Mouse (Mus musculus): ENCODE data around the gene Slc7a4. TPM values are rescaled to one million over a fixed set of nuclear protein-coding genes. Genes with fewer than 3 reads are reported as not detected.
"Not testable (repeated sequence)": the region's sequence is repeated elsewhere in the genome, so short reads cannot be mapped to it uniquely, and the experiment has no call there.

Gene Slc7a4
- total RNA-seq (2021) = 1 to 10 TPM; 1.4 to 2.3 TPM

- intact Hi-C loops (cut with DNase I) = no loop called here
- no peak for DNase-seq (ENCODE audit: low spot score)
Measured at GRCm38 (mm10) chr16:17583064-17583463, at the start of gene Slc7a4. TSS of gene Slc7a4 (minus strand) at chr16:17583214.

- intact Hi-C loops (cut with DNase I) = no loop called here
- DNase-seq (ENCODE audit: low spot score) = no peak
Measured at GRCm38 (mm10) chr16:17632580-17632979, 49.6 kb upstream of the Slc7a4 start.

GRCm38 (mm10) chr16:17626269-17626555 is 43.2 kb upstream of the Slc7a4 start:
- no peak for DNase-seq (ENCODE audit: low spot score)
- intact Hi-C loops (cut with DNase I) = no loop called here

- DNase-seq (ENCODE audit: low spot score) = no peak
- intact Hi-C loops (cut with DNase I) = no loop called here
Measured at GRCm38 (mm10) chr16:17625488-17626268, 42.7 kb upstream of the Slc7a4 start.

- intact Hi-C loops (cut with DNase I) = no loop called here
- no peak for DNase-seq (ENCODE audit: low spot score)
Measured at GRCm38 (mm10) chr16:17621936-17622335, 38.9 kb upstream of the Slc7a4 start.

GRCm38 (mm10) chr16:17619198-17620105 is 36.4 kb upstream of the Slc7a4 start, which contains the start of gene Smpd4:
TSS of gene Smpd4 (plus strand) at chr16:17619354.
- intact Hi-C loops (cut with DNase I) = no loop called here
- peak; percentile 63 for DNase-seq (ENCODE audit: low spot score)

- DNase-seq (ENCODE audit: low spot score) = no peak
- intact Hi-C loops (cut with DNase I) = no loop called here
Measured at GRCm38 (mm10) chr16:17617922-17618565, 35.0 kb upstream of the Slc7a4 start.

- DNase-seq (ENCODE audit: low spot score) = no peak
- intact Hi-C loops (cut with DNase I) = no loop called here
Measured at GRCm38 (mm10) chr16:17616212-17616611, 33.2 kb upstream of the Slc7a4 start.

GRCm38 (mm10) chr16:17614740-17615139 is 31.7 kb upstream of the Slc7a4 start:
- intact Hi-C loops (cut with DNase I) = loop anchor here (1.0 kb wide), 1 partner anchor 56 kb away; no protein-coding TSS in a partner anchor
- DNase-seq (ENCODE audit: low spot score) = not testable (repeated sequence)

- no peak for DNase-seq (ENCODE audit: low spot score)
- intact Hi-C loops (cut with DNase I) = no loop called here
Measured at GRCm38 (mm10) chr16:17611383-17611782, 28.4 kb upstream of the Slc7a4 start.

- DNase-seq (ENCODE audit: low spot score) = no peak
- intact Hi-C loops (cut with DNase I) = no loop called here
Measured at GRCm38 (mm10) chr16:17605684-17606083, 22.7 kb upstream of the Slc7a4 start.

- DNase-seq (ENCODE audit: low spot score) = no peak
- intact Hi-C loops (cut with DNase I) = no loop called here
Measured at GRCm38 (mm10) chr16:17604941-17605340, 21.9 kb upstream of the Slc7a4 start.

GRCm38 (mm10) chr16:17600944-17601562 is 18.0 kb upstream of the Slc7a4 start:
- DNase-seq (ENCODE audit: low spot score) = no peak
- intact Hi-C loops (cut with DNase I) = no loop called here

- DNase-seq (ENCODE audit: low spot score) = no peak
- intact Hi-C loops (cut with DNase I) = no loop called here
Measured at GRCm38 (mm10) chr16:17590731-17591130, 7.7 kb upstream of the Slc7a4 start.

- no peak for DNase-seq (ENCODE audit: low spot score)
- intact Hi-C loops (cut with DNase I) = no loop called here
Measured at GRCm38 (mm10) chr16:17584555-17584954, 1.5 kb upstream of the Slc7a4 start.

GRCm38 (mm10) chr16:17576825-17577215 is 6.2 kb downstream of the Slc7a4 start:
- intact Hi-C loops (cut with DNase I) = no loop called here
- no peak for DNase-seq (ENCODE audit: low spot score)

GRCm38 (mm10) chr16:17575870-17576824 is 6.9 kb downstream of the Slc7a4 start:
- intact Hi-C loops (cut with DNase I) = no loop called here
- DNase-seq (ENCODE audit: low spot score) = no peak

- intact Hi-C loops (cut with DNase I) = no loop called here
- no peak for DNase-seq (ENCODE audit: low spot score)
Measured at GRCm38 (mm10) chr16:17566186-17566585, 16.8 kb downstream of the Slc7a4 start.

GRCm38 (mm10) chr16:17564771-17565170 is 18.2 kb downstream of the Slc7a4 start:
- intact Hi-C loops (cut with DNase I) = no loop called here

More at GRCm38 (mm10) chr16:17564771-17565170, 18.2 kb downstream of the Slc7a4 start:
- no peak for DNase-seq (ENCODE audit: low spot score)

Data from heart, postnatal 25 days (tissue).